Mouse (Mus musculus): ENCODE data around the gene Haus2.
"Not testable (repeated sequence)": the region's sequence is repeated elsewhere in the genome, so short reads cannot be mapped to it uniquely, and the experiment has no call there.

DNA sequence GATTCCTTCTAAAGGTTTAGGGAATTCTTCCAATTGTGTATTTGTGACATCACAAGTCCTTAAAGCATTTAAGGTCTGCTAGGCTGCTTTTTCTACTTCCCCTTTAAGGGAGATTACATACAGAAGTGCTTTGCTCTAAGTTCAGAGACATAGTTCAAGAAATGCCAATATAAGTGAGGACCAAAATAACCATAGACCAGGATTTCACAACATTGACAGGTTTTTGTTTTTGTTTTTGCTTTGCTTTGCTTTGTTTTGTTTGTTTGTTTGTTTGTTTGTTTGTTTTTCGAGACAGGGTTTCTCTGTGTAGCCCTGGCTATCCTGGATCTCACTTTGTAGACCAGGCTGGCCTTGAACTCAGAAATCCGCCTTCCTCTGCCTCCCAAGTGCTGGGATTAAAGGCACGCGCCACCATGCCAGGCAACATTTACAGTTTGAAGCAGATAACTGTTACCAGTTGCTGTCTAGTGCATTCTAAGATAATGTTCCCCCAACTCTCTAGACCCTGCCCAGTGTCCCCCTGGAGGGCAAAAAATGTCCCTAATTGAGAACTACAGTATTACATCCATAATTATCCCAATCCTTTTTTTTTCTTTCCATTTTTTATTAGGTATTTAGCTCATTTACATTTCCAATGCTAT, 44.5 kb upstream of the Haus2 start:
- not testable (repeated sequence) for TF ChIP-seq TCF12 (IDR thresholded peaks at IDR 0.05; ENCODE audit: insufficient read depth, poor library complexity, severe bottlenecking); USF1 (IDR thresholded peaks at IDR 0.05; ENCODE audit: low read depth); POLR2A (IDR thresholded peaks at IDR 0.05; ENCODE audit: insufficient read length, low read depth); E2F4 (IDR thresholded peaks at IDR 0.05; ENCODE audit: insufficient read depth); POLR2AphosphoS2 (IDR thresholded peaks at IDR 0.05; ENCODE audit: insufficient read length, low read depth); SRF (IDR thresholded peaks at IDR 0.05; ENCODE audit: control insufficient read depth, insufficient read length, low read depth); MYOD1 (IDR thresholded peaks at IDR 0.05; ENCODE audit: control insufficient read depth in 1 of 3, insufficient read length in 2 of 3, low read depth in 2 of 3); MYOG (IDR thresholded peaks at IDR 0.05; ENCODE audit: control insufficient read depth in 1 of 3, insufficient read depth in 1 of 3, insufficient read length in 2 of 3, low read depth in 2 of 3)
